Mouse (Mus musculus) left cerebral cortex, postnatal 10 days (tissue): ENCODE results near the gene Fer. TPM values are rescaled to one million over a fixed set of nuclear protein-coding genes. Genes with fewer than 3 reads are reported as not detected.
"Not testable (repeated sequence)": the region's sequence is repeated elsewhere in the genome, so short reads cannot be mapped to it uniquely, and the experiment has no call there.

Source experiments
- DNase-seq, 2 experiments: peaks; one replicate each; pipeline ENCODE4 v3.0.0; 2021 to 2022; ENCODE audit warnings: low spot score in 2 of 2, mixed read lengths in 1 of 2; ENCODE audit errors: extremely low spot score in 1 of 2
- intact Hi-C: fragments of 180-260 bp; cut with DNase I; formaldehyde crosslinking; loops from one replicate; pipeline ENCODE4 v1.15.1; 2025
- total RNA-seq, 2 experiments: library from RNA; stranded (reverse); gene quantifications; 2 replicates each; pipeline ENCODE4 v1.2.3; 2021

Fer gene
- 10 to 100 TPM; 32.4 to 33.9 TPM for total RNA-seq

GRCm38 (mm10) chr17:63863012-63863630 is at the start of gene Fer:
Gene Fer (plus strand): TSS chr17:63863062.
- DNase-seq: peak in 1 of 2 experiments; percentile 10
- intact Hi-C loops: no loop called here

GRCm38 (mm10) chr17:63813552-63813951 is 49.3 kb upstream of the Fer start:
- no peak for DNase-seq
- intact Hi-C loops: no loop called here

GRCm38 (mm10) chr17:63818444-63819027 is 44.3 kb upstream of the Fer start:
- intact Hi-C loops: no loop called here
- DNase-seq: no peak

DNA sequence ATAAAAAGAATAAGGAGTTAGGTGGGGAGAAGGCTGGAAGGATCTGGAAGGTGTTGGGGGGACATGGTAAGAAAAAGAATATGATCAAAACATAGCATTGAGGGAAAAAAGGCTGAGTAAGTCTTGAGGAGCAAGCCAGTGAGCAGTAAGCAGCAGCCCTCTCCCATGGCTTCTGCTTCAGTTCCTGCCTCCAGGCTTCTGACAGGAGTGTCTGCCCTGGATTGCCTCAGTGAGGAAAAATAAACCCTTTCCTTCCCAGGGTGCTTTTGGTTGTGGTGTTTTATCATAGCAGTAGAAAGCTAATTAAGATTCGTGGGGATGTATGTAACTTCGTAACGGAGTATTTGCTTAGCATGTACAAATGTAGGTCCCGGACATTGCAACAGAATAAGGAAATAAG is 38.7 kb upstream of the Fer start:
- no peak for DNase-seq
- intact Hi-C loops: no loop called here

- no peak for DNase-seq
- intact Hi-C loops: no loop called here
These were observed 36.7 kb upstream of the Fer start for GRCm38 (mm10) chr17:63826196-63826595.

DNA sequence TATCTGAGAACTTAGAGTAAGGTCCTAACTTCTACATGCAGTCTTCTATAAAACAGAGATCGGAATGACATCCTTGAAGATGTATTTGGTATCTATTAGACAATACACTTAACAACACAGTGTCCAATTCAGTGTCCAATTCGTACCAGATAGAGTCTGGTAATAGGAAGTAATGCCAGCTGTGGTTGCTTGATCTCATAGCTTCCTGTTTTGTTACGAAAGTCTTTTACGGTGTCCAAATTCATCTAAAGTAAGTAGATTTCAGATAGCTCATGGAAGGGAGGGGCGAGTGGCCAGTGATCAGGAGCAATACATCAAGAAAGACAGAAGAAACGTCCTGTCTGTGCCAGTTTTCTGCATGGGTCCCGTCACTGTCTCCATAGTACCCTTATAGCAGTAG is 36.1 kb upstream of the Fer start:
- intact Hi-C loops: no loop called here
- no peak for DNase-seq

DNA sequence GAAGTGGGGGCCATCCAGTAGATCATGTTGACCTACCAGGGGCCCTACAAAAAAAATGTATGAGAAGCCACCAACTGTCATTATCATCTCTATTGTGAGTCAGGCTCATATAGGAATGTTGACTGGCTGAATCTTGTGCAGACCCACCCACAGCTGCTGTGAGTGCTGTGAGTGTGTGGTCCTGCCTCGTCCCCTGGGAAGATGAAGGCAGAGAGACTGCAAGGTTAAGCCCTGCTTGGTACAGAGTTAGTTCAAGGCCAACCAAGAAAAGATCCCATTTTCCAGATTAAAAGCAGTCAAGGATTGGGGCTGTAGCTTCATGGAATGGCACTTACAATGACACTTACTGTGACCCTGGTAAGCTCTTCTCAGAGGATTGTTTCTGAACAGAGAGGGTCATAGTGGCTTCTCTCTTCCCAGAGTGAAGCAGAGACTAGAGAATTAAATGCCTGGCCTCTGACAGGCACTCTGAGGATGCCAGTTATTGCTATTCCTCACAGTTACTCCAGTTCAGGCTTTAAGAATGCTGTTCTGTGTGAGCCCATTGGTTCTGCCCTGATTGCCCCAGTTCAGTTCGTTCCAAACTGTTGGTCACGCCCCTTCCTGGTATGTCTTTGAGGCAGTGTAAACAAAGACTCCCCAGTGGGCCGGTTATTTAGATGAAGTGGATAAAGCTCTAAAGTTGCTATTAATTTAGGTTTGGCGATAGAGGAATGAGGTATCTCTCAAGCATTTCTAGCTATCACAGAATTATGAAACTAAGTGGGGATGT is 34.1 kb upstream of the Fer start:
- intact Hi-C loops: no loop called here
- no peak for DNase-seq

DNA sequence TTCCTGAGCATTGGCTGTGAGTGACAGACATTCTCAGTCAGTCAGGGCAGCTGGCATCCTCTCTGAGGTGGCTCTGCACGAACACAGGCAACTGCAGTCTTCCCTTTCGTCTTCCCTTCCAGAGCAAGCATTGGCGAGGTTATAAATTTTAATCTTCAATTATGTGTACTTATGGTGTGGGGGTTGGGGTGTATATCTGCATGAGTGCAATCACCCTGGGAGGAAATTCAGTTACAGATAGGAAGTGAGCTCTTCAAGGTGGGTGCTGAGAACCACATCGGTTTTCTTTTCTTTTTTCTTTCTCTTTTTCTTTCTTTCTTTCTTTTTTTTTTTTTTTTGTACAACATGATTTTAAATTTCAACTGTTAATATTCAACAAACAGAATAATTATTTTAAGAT is 31.3 kb upstream of the Fer start:
- DNase-seq: no peak
- intact Hi-C loops: no loop called here

GRCm38 (mm10) chr17:63836223-63836622 is 26.6 kb upstream of the Fer start:
- DNase-seq: no peak
- intact Hi-C loops: no loop called here

DNA sequence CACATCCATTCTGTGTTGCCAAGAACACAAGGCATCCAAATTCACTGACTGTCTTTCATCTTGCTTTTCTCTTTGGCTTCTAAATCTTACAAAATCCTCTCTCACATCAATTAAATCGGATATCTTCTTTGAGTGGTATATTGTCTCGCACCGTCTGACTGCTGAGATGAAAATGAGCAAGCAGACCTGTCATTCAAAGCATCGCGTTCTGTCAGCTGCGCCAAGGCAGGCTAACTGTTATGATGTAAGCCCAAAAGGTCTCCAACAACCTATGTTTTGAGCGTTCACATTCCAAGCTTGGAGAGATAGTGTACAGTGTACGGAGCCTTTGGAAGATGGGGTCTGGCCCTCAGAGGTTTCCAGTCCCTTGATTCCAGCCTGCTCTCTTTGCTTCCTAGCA is 26.2 kb upstream of the Fer start:
- intact Hi-C loops: no loop called here
- no peak for DNase-seq

- no peak for DNase-seq
- intact Hi-C loops: no loop called here
These were observed 24.7 kb upstream of the Fer start for GRCm38 (mm10) chr17:63838144-63838543.

DNA sequence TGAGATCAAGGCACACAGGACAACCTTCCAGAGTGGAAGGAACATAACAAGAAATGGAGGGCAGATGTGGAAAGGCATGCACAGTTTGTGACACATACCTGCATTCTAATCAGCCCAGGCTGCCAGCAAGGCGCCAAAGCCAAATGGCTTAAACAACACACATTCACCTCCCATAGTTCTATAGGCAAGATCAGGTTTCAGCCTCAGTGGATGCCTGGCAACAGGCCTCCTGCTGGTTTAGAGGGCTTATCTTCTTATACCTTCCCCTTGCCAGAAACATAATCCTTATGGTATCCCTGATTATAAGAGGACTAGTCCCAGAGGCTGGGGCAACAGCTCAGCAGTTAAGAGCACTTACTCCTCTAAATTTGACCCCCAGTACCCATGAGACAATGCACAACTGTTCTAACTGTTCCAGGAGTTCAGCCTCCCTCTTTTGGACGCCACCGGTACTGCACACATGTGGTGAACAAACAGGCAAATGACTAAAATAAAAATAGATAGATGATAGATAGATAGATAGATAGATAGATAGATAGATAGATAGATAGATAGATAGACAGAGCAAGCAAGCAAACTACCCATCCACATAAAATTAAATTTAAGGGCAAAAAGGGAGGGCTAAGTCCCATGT is 23.1 kb upstream of the Fer start:
- intact Hi-C loops: no loop called here
- DNase-seq: no peak

- DNase-seq: no peak
- intact Hi-C loops: no loop called here
These were observed 20.6 kb upstream of the Fer start for GRCm38 (mm10) chr17:63842226-63842625.

- DNase-seq: no peak
- intact Hi-C loops: no loop called here
These were observed 17.9 kb upstream of the Fer start for GRCm38 (mm10) chr17:63844936-63845335.

- DNase-seq, intact Hi-C loops: not testable (repeated sequence)
These were observed 17.1 kb upstream of the Fer start for GRCm38 (mm10) chr17:63845766-63846165.

DNA sequence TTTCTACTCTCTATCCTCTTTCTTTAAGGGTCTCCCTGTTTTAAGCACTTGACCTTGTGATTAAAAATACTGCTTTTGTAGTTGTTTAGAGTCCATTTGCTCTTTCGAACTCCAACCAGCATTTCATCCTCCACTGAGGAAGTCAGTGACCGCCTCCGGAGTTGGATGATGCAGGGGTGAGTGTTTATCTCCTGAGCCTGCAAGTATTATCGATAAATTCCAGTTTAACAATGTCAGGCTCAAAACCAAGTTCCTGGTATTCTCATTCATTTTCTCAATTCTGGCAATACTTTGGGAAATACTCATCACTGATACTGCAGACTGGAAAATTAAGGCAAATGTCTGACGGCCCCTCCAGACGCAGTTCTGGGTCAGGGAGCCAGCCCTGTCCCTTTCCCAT is 13.7 kb upstream of the Fer start:
- intact Hi-C loops: no loop called here
- DNase-seq: no peak

- peak; percentile 79 to 93 for DNase-seq
- intact Hi-C loops: no loop called here
These were observed 13.3 kb upstream of the Fer start for GRCm38 (mm10) chr17:63849566-63849965.

DNA sequence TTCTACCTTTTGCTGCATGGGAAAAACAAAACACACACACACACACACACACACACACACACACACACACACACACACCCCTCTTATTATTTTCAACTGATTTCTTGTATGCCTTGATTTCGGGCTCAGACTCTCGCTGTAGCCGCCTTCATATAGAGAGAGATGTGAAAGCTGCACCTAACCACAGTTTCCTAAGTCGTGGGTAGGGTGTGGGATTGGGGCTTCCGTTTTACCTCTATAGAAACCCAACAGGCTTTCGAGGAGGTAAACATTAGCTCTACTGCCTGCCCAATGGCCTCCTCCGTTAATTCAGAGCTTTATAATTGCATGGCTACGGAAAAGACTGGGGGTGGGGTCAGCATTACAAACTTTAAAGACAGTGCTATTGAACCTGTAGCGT is 12.8 kb upstream of the Fer start:
- no peak for DNase-seq
- intact Hi-C loops: no loop called here

- DNase-seq: no peak
- intact Hi-C loops: no loop called here
These were observed 5.8 kb upstream of the Fer start for GRCm38 (mm10) chr17:63857023-63857544.

- DNase-seq: peak in 1 of 2 experiments; percentile 30
- intact Hi-C loops: no loop called here
These were observed 1.9 kb upstream of the Fer start for GRCm38 (mm10) chr17:63860988-63861387.
